Mouse (Mus musculus): ENCODE data around the gene Ephb6.
"Not testable (repeated sequence)": the region's sequence is repeated elsewhere in the genome, so short reads cannot be mapped to it uniquely, and the experiment has no call there.

The Ephb6 gene

GRCm38 (mm10) chr6:41605061-41605793 lies at the start of gene Ephb6:
Gene Ephb6, plus strand, starts transcription at chr6:41605482.
- peak; percentile 86 to 91 for DNase-seq

- DNase-seq = no peak
Measured at GRCm38 (mm10) chr6:41556389-41556788, 48.9 kb upstream of the Ephb6 start.

- no peak for DNase-seq
Measured at GRCm38 (mm10) chr6:41557468-41557867, 47.8 kb upstream of the Ephb6 start.

GRCm38 (mm10) chr6:41558271-41558670 lies 47.0 kb upstream of the Ephb6 start:
- no peak for DNase-seq

DNA sequence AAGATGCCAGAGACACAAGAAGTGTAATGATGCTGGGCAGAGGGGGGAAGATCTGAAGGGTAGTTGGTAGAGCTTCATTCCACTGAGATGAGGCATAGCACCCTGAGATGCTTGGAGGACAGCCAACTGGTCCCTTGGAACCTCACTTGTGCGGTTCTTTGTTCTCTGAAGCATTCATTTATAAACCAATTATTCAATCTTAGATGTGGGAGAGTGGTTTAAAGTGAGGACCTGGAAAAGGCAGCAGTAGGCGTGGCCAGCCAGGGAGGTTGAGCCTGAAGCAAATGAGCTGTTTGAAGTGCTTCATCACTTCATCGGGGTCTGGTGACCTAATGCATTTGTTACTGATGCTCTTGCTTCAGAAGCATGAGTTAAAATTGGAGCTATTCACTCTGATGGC lies 46.0 kb upstream of the Ephb6 start:
- DNase-seq = no peak

DNA sequence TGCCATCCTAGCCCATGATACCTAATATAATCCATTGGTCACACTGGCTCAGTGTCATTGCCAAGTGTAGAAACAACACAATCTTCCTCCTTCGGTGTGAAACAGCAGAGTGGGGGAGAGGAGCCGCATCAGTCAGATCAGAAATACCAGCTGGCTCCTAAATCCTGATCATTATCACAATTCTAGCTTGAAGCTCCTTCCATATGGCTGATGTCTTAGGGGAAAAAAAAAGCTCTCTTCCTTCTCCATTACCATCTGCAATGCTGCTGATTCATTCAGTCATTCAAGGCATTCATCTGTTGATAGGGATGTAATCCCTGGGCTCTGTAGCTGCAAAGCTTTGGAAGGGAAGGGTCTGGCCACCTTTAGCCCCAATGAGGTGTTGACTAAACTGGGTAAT lies 45.0 kb upstream of the Ephb6 start:
- DNase-seq = no peak

DNA sequence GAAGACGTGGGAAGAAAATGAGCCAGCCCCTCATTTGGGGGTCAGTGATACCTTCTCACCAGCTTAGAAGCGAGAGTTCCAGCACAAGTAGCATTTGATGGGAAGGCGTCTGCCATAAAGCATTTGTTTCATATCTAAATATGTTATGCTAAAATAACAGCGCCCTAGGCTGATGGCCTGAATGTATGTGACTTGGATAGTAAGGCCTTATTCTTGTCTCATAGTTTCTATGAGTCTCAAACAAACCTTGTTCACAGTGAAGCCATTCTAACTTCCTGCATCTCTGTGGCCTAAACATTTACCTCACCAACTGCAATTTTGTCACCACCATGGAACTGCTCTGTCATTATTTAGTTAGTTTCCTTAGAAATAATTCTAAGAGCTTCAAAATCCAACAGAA lies 42.7 kb upstream of the Ephb6 start:
- no peak for DNase-seq

- not testable (repeated sequence) for DNase-seq
Measured at GRCm38 (mm10) chr6:41563104-41563951, 42.0 kb upstream of the Ephb6 start.

DNA sequence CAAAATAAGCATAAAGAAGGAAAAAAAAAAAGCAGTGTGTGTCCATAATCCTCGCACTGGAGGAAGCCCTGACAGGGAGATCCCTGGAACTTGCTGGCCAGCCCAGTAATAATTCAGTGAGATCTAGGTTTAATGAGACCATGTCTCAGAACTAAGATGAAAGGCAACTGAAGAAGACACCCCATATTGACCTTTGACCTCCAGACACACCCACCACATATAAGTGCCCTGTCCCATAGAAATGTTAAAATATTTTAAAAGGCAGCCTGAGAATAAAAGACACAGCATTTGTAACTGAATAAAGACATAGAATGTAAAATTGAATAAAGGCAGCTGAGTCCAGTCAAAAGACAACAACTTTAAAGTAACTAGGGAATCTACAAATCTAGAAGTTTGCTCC lies 40.0 kb upstream of the Ephb6 start:
- DNase-seq = no peak

GRCm38 (mm10) chr6:41566965-41567364 lies 38.3 kb upstream of the Ephb6 start:
- no peak for DNase-seq

- DNase-seq = no peak
Measured at GRCm38 (mm10) chr6:41569078-41569477, 36.2 kb upstream of the Ephb6 start.

- DNase-seq = no peak
Measured at GRCm38 (mm10) chr6:41576526-41577097, 28.7 kb upstream of the Ephb6 start.

GRCm38 (mm10) chr6:41577297-41577696 lies 28.0 kb upstream of the Ephb6 start:
- peak; percentile 6 to 27 for DNase-seq

DNA sequence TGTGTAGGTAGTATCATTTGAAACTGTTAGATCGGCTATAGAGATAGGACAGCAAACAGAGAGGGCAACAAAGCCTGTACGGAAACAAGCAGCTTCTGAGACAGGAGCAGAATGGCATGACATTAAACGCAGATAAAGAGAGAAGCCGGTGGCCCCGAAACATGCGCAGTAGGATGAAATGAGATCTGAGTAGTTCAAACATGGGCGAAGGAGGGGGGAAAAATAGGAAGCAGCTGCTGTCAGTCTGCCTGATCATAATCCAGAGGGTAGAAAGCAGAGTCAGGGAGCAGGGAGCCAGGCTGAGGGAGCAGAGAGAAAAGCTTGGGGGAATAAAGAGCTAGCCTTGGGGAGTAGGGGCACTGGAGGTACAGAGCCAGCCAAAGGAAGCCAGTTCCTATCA lies 24.0 kb upstream of the Ephb6 start:
- no peak for DNase-seq

- no peak for DNase-seq
Measured at GRCm38 (mm10) chr6:41582189-41582588, 23.1 kb upstream of the Ephb6 start.

DNA sequence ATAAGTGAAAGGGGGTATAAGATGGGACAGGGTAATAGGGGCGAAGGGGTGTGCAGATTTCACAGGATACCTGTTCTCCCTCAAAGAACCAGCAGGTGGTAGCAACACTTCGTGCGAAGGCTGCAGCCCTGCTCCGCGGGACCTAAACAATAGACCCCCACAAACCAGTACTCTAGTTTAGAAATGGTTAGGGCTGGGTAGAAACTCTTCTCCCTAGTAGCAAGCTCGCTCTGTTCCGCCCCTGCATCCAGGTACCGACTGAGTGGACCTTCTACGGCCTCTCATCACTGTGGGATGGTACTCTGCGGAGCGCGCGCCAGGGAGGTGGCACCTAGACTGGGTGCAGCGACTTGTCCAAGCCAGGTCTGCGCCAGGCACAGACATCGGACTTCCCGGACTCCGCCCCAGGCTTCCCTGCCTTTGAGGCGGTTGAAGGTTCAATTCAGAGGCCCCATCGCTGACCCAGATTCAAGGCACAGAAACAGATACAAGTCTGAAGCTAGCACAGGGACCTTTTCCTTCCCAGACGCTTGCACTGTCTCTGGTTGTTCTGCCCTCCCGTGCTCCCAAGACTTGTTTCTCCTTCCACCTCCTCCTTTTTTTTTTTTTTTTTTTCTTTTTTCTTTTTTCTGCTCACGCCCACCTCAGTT lies 756 bp upstream of the Ephb6 start:
- DNase-seq = peak; percentile 65 to 73

DNA sequence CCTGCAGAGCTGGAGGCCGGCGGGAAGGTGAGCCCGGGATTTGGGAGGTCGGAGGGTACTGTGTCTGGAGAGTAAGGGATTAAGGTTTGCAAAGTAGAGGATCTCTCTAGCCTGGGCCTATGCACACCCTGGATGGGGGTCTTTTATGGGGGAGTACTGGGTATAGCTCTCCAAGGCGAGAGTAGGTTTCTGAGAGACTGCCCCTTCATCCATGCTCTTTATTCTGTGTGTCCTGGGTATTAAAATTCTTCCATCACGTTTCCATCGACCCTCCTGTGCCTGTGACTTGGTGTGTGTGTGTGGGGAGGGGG lies 467 bp downstream of the Ephb6 start:
- no peak for DNase-seq

DNA sequence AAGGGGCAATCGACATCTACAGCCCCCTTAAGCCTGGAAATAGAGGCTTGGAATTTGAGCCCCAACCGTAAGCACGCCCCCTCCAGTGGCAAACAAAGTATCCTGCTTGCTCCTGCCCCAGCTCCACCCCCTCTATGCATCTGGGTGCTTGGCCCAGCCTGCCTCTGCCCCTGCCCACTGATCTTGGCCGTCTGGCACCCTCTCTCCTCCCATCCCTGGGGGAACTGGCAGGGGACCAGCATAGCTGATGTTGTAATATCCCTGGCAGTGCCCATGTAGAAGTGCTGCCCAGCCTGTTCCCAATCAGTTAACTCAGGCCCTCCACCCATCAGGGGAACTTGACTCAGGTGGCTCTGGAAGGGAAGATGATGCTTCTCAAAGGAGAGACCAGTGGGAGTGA lies 932 bp downstream of the Ephb6 start:
- peak; percentile 26 to 51 for DNase-seq

DNA sequence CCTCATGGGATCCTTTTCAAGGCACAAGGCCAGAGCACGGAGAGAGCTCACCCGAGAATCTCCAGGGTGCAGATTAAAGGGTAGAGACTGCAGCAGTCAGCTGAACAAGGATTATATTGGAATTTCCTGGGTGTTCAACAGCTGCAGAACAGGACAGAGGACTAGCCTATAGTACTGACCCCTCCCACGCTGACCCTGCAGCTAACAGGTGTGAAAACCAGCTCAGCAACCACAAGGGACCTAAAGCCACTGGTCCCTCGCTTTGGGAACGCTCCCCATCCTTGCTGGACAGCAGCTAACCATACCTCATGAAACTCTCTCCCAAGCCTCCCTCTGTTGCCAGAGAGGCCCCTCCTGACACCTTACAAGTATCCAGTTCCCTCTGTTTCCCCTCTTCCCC lies 2.4 kb downstream of the Ephb6 start:
- no peak for DNase-seq

- DNase-seq = no peak
Measured at GRCm38 (mm10) chr6:41620173-41620798, 15.0 kb downstream of the Ephb6 start.

GRCm38 (mm10) chr6:41621241-41621990 lies 16.1 kb downstream of the Ephb6 start:
- DNase-seq = no peak

- peak; percentile 29 to 32 for DNase-seq
Measured at GRCm38 (mm10) chr6:41622661-41623060, 17.4 kb downstream of the Ephb6 start.

Data from kidney, postnatal 4 days (tissue).